Mouse (Mus musculus) kidney, adult 2 months (tissue): ENCODE data around the gene Slc26a1. TPM values are rescaled to one million over a fixed set of nuclear protein-coding genes. Genes with fewer than 3 reads are reported as not detected.
A peak's percentile ranks its signal among the peaks of the same experiment; 100 is the strongest.

Source experiments
- DNase-seq: peaks from one replicate; pipeline ENCODE4 v3.0.0; 2021
- H3K27ac ChIP-seq: fragments of 200-500 bp; 2 replicates; pipeline ENCODE4 v1.5.1; 2012; ENCODE audit warnings: low read depth, low read length, control low read depth, inconsistent platforms; ENCODE audit not compliant: insufficient read depth
- H3K27me3 ChIP-seq: fragments of 200-500 bp; replicated peaks from 2 replicates; pipeline ENCODE4 v1.6.1; 2012; ENCODE audit warnings: mild to moderate bottlenecking, moderate library complexity, low read length, inconsistent platforms; ENCODE audit not compliant: control insufficient read depth, insufficient read depth
- H3K36me3 ChIP-seq: fragments of 200-500 bp; 2 replicates; pipeline ENCODE4 v1.6.1; 2012; ENCODE audit warnings: mild to moderate bottlenecking, moderate library complexity, low read length, inconsistent platforms; ENCODE audit not compliant: control insufficient read depth, insufficient read depth
- H3K4me1 ChIP-seq: fragments of 200-500 bp; 2 replicates; pipeline ENCODE4 v1.6.1; 2011; ENCODE audit warnings: low read length; ENCODE audit not compliant: control insufficient read depth, insufficient read depth
- H3K4me3 ChIP-seq: fragments of 200-500 bp; 2 replicates; pipeline ENCODE4 v1.5.1; 2011; ENCODE audit warnings: mild to moderate bottlenecking, low read depth, low read length, control low read depth; ENCODE audit not compliant: insufficient read depth
- CTCF ChIP-seq: fragments of 200-500 bp; conservative IDR thresholded peaks from 2 replicates; pipeline ENCODE4 v1.5.1; 2011; ENCODE audit warnings: low read depth, mild to moderate bottlenecking, control low read depth, low read length, moderate library complexity, mixed read lengths; ENCODE audit not compliant: insufficient read depth, insufficient read length
- POLR2A ChIP-seq: fragments of 200-500 bp; IDR thresholded peaks from one replicate; pipeline ENCODE4 v1.6.1; 2011; ENCODE audit warnings: low read depth, low read length, control low read depth
- WGBS: fragments of 180-500 bp; shearing (Covaris S2); methylation state at CpG from one replicate; pipeline ENCODE4 v1.1.7; 2018; 5-methylcytosine and 5-hydroxymethylcytosine counted together
- polyA plus RNA-seq: library from polyadenylated mRNA; depleted of rRNA; stranded (reverse); fragments of >200 nt; gene quantifications from 2 replicates; pipeline ENCODE4 v1.2.3, GENCODE M21; 2012

The Slc26a1 gene
- polyA plus RNA-seq, 1 experiment: 257 TPM

DNA sequence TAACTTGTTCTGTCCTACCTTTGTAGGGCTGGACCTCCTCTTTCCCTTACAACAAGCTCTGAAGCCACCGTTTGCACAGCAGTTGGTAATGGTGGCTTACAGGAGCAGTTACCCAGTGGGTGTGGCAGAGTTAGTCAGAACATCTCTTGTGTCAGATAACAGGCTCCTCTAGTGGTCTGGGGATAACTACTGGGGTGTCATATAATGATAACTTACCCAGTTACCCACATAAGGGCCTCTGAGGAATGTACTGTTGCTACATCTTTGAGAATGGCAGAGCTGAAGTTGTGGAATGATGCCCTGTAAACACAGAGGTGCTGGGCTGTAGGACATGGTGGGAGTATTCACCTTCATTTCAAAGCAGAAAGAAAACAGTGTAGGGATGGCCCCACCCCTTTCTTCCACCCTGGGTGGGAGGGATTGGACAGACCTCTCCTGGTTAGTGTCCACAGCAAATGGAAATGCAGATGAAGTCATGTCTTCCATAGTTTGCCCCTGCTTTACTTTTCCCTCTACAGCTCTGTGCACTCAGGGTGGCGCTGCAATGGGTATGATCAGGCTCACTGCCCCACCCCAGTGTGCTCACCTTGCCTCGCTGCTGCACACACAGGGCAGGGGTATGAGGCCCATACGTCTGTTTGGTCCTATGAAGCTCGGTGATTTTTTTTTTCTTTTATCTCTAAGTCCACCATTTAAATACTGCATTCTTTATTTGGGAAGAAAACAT is 1.6 kb upstream of the Slc26a1 start:
- no peaks in the 10 kb centered on the region for H3K36me3 ChIP-seq
- WGBS: 32% methylated on average over 5 of the region's 5 CpGs
- peak overlapping the region; percentile 10; the same call in 1 of the 2 replicates for H3K27ac ChIP-seq
- TF ChIP-seq POLR2A: no peak
- TF ChIP-seq CTCF: no peak
- H3K4me3 ChIP-seq: peak overlapping the region; percentile 36; the same call in 1 of the 2 replicates
- no peaks in the 10 kb centered on the region for H3K27me3 ChIP-seq
- peak; percentile 50 for DNase-seq
- H3K4me1 ChIP-seq: peaks cover 22% of the 10 kb centered on the region

- Histone ChIP-seq H3K36me3 (no peaks in the 10 kb centered on the region), H3K4me3 (peak overlapping the region; percentile 48), H3K27me3 (no peaks in the 10 kb centered on the region), H3K27ac (peak overlapping the region; percentile 94), H3K4me1 (peaks cover 25% of the 10 kb centered on the region)
- no peak for TF ChIP-seq POLR2A
- TF ChIP-seq CTCF: no peak
- 52% methylated on average over 2 of the region's 2 CpGs for WGBS
- DNase-seq: peak; percentile 93
These were observed 745 bp downstream of the Slc26a1 start for GRCm38 (mm10) chr5:108674624-108675023.

DNA sequence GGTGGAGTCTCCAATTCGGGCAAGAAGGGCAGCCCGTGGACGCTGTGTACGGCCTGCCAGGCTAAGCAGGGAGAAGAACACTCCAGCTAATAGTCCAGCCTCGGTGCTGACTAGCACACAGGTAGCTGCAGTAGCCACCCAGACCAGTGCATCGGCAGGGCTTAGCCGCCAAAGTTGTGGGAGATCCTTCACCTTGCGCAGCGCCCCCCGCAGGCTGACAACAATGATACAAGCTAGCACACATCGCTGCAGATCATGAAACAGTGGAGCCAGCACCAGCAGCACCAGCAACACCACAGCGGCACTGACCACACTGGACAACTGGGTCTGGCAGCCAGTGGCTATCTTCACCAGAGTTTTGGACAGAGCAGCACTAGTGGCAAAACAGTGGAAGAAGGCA is 3.6 kb downstream of the Slc26a1 start:
- no peaks in the 10 kb centered on the region for H3K27me3 ChIP-seq
- H3K4me3 ChIP-seq: no peak overlapping the region
- H3K27ac ChIP-seq: no peak overlapping the region
- DNase-seq: no peak
- no peaks in the 10 kb centered on the region for H3K36me3 ChIP-seq
- TF ChIP-seq POLR2A: peak; percentile 14
- peak; percentile 23; the same call in 1 of the 2 replicates for TF ChIP-seq CTCF
- 84% methylated on average over 12 of the region's 12 CpGs for WGBS
- H3K4me1 ChIP-seq: peaks cover 21% of the 10 kb centered on the region

DNA sequence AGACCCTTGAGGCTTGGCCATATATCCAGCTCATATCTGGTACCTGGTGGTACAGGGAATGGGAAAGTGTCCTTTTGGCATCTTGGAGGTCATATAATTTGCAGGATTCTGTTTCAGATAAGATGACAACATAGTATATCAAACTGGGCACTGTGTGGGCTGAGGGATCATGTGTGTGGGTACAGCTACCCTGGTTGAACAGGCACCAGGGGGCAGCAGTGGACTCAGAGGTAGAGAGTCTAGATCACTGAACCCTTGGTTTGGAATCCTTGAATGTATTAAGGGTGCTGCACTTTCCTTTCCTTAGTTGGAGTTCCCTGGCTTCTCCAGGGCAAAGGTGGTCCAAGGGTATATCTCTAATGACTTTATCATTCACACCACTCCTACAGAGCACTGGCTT is 4.6 kb downstream of the Slc26a1 start:
- Histone ChIP-seq H3K27me3 (no peaks in the 10 kb centered on the region), H3K4me1 (peaks cover 16% of the 10 kb centered on the region; the same call in 1 of the 2 replicates), H3K36me3 (no peaks in the 10 kb centered on the region), H3K27ac (peak overlapping the region; percentile 43; the same call in 1 of the 2 replicates), H3K4me3 (no peak overlapping the region)
- DNase-seq: peak; percentile 77
- no peak for TF ChIP-seq POLR2A
- peak; percentile 76 for TF ChIP-seq CTCF

- Histone ChIP-seq H3K4me3 (peak overlapping the region; percentile 70; the same call in 1 of the 2 replicates), H3K4me1 (peaks cover 13% of the 10 kb centered on the region; the same call in 1 of the 2 replicates), H3K36me3 (no peaks in the 10 kb centered on the region), H3K27me3 (no peaks in the 10 kb centered on the region), H3K27ac (no peak overlapping the region)
- WGBS: 57% methylated on average over 9 of the region's 9 CpGs
- peak; percentile 83 for TF ChIP-seq POLR2A
- TF ChIP-seq CTCF: no peak
- peak; percentile 43 for DNase-seq
These were observed 5.4 kb downstream of the Slc26a1 start for GRCm38 (mm10) chr5:108669986-108670385.

DNA sequence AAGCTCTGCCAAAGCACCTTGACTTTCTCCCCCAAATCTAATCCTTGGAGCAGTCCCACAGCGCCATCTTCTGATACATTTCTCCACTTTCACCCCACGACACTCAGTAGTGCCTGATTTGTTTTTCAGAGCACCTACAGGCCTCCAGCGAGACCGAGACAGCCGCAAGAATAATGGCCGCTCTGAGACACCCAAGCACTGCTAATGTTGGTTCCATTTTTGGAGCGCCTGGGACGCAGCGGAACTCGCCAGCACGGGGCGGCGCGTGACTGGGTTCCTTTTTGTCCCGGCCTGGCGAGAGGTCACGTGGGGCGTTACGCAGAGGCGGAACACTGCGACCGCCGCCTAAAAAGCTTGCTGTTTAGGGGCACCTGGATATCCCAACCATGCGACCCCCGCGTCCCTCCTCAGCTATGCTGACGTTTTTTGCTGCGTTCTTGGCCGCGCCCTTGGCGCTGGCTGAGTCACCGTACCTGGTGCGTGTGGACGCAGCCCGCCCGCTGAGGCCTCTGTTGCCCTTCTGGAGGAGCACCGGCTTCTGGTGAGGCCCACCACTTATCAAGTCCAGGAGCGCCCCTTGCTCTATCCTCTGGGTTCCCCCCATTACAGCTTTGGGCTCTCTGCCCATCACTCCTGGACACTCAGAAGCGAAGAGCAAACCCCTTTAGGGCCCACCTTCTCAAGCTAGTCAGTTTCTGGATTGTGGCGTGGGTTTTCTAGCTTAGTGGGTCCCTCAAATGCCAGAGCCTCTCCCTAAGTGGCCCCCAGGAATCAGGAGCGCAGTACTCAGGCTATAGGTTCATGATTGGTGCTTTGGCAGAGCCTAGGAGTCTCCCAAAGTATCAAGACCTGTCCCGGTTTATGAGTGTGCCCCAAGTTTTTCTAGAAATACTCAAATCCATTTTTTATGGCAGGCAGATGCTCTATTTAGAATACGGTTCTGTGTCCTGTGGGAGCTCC is 6.1 kb downstream of the Slc26a1 start, which contains the start of gene Dgkq:
TSS of gene Dgkq (minus strand) at position 696 of the 960 bp plus-strand sequence.
- 5% methylated on average over 43 of the region's 43 CpGs for WGBS
- peak; percentile 96 for DNase-seq

More for the DNA sequence above, 6.1 kb downstream of the Slc26a1 start, which contains the start of gene Dgkq:
- H3K4me3 ChIP-seq: peak within 1 kb of the TSS; percentile 70
- TF ChIP-seq POLR2A (peak; percentile 66), CTCF (peak; percentile 59)
- peaks cover 13% of the 10 kb centered on the region; the same call in 1 of the 2 replicates for H3K4me1 ChIP-seq
- no peaks in the 10 kb centered on the region for H3K36me3 ChIP-seq
- H3K27me3 ChIP-seq: no peaks in the 10 kb centered on the region
- H3K27ac ChIP-seq: peak within 1 kb of the TSS; percentile 89
